Mouse (Mus musculus) liver, adult (tissue): Measurements from ENCODE around the gene Svs3b.
"Not testable (repeated sequence)": the region's sequence is repeated elsewhere in the genome, so short reads cannot be mapped to it uniquely, and the experiment has no call there.

Experiments used
- GATA4 ChIP-seq: IDR thresholded peaks from 2 replicates; pipeline ENCODE4 v1.6.1; 2014; ENCODE audit warnings: mild to moderate bottlenecking, low read length; ENCODE audit not compliant: insufficient replicate concordance

The Svs3b gene

GRCm38 (mm10) chr2:164256540-164256939, at the start of gene Svs3b:
TSS of gene Svs3b (minus strand) at chr2:164256640.
- not testable (repeated sequence) for TF ChIP-seq GATA4

GRCm38 (mm10) chr2:164288968-164289367, 32.5 kb upstream of the Svs3b start, which contains the start of gene Svs3a:
TSS of gene Svs3a (plus strand) at chr2:164289268.
- TF ChIP-seq GATA4, result not testable (repeated sequence)

- TF ChIP-seq GATA4, result no peak
Observed at GRCm38 (mm10) chr2:164278359-164278758, 21.9 kb upstream of the Svs3b start, which contains the start of gene Svs4. TSS of gene Svs4 (minus strand) at chr2:164278459.

GRCm38 (mm10) chr2:164238366-164238765, 18.1 kb downstream of the Svs3b start, which contains the start of gene Svs2:
TSS of gene Svs2 (minus strand) at chr2:164238466.
- TF ChIP-seq GATA4, result no peak

- TF ChIP-seq GATA4, result no peak
Observed at GRCm38 (mm10) chr2:164232671-164233070, 23.8 kb downstream of the Svs3b start.

GRCm38 (mm10) chr2:164228361-164229070, 27.9 kb downstream of the Svs3b start:
- TF ChIP-seq GATA4, result no peak

GRCm38 (mm10) chr2:164221522-164221921, 34.9 kb downstream of the Svs3b start, which contains the start of gene Wfdc15b:
TSS of gene Wfdc15b (minus strand) at chr2:164221660.
- no peak for TF ChIP-seq GATA4

- TF ChIP-seq GATA4, result no peak
Observed at GRCm38 (mm10) chr2:164219295-164219694, 37.1 kb downstream of the Svs3b start.

- no peak for TF ChIP-seq GATA4
Observed at GRCm38 (mm10) chr2:164212711-164213110, 43.7 kb downstream of the Svs3b start.

GRCm38 (mm10) chr2:164210892-164211291, 45.5 kb downstream of the Svs3b start:
- TF ChIP-seq GATA4, result no peak

- no peak for TF ChIP-seq GATA4
Observed at GRCm38 (mm10) chr2:164206676-164207075, 49.8 kb downstream of the Svs3b start.
